Mouse (Mus musculus) stomach, postnatal 0 days (tissue): ENCODE data around the gene Susd3. TPM values are rescaled to one million over a fixed set of nuclear protein-coding genes. Genes with fewer than 3 reads are reported as not detected.

Source experiments
- ATAC-seq: fragments of 200-750 bp; cut with Nextera tagmentation; 2 replicates; pipeline ENCODE4 v1.8.0; 2017; ENCODE audit not compliant: low FRiP score, low TSS enrichment
- DNase-seq: peaks from one replicate; pipeline ENCODE4 v3.0.0-alpha.2; 2016; ENCODE audit warnings: low spot score
- H3K27ac ChIP-seq: fragments of 300-500 bp; sonication (generic); replicated peaks from 2 replicates; pipeline ENCODE4 v1.5.1; 2014; ENCODE audit warnings: mild to moderate bottlenecking, control low read depth
- H3K27me3 ChIP-seq: fragments of 300-500 bp; sonication (generic); 2 replicates; pipeline ENCODE4 v1.6.1; 2014; ENCODE audit warnings: low read length; ENCODE audit not compliant: control insufficient read depth, insufficient read depth
- H3K36me3 ChIP-seq: fragments of 300-500 bp; sonication (generic); 2 replicates; pipeline ENCODE4 v1.6.1; 2014; ENCODE audit warnings: low read length, mixed read lengths; ENCODE audit not compliant: control insufficient read depth, insufficient read depth
- H3K4me1 ChIP-seq: fragments of 300-500 bp; sonication (generic); replicated peaks from 2 replicates; pipeline ENCODE4 v1.6.1; 2014; ENCODE audit warnings: antibody characterized with exemption; ENCODE audit not compliant: control insufficient read depth, insufficient read depth
- H3K4me2 ChIP-seq: fragments of 300-500 bp; sonication (generic); replicated peaks from 2 replicates; pipeline ENCODE4 v1.6.1; 2014; ENCODE audit warnings: low read depth, mild to moderate bottlenecking, control low read depth, moderate library complexity
- H3K4me3 ChIP-seq: fragments of 300-500 bp; sonication (generic); 2 replicates; pipeline ENCODE4 v1.5.1; 2014; ENCODE audit warnings: low read depth, low read length, control low read depth
- H3K9ac ChIP-seq: fragments of 300-500 bp; sonication (generic); 2 replicates; pipeline ENCODE4 v1.6.1; 2014; ENCODE audit warnings: mild to moderate bottlenecking, low read length, control low read depth, mixed read lengths
- H3K9me3 ChIP-seq: fragments of 300-500 bp; sonication (generic); 2 replicates; pipeline ENCODE4 v1.6.1; 2016; ENCODE audit warnings: low read length; ENCODE audit not compliant: control insufficient read depth
- CTCF ChIP-seq: IDR thresholded peaks from 2 replicates; pipeline ENCODE4 v1.5.1; 2016; ENCODE audit warnings: antibody characterized with exemption, low read depth, mild to moderate bottlenecking, moderate library complexity
- EP300 ChIP-seq: optimal IDR thresholded peaks from 2 replicates; pipeline ENCODE3; 2016; ENCODE audit warnings: antibody characterized with exemption
- WGBS: fragments of 180-500 bp; shearing (Covaris S2); extraction: QIAGEN DNeasy Blood & Tissue Kit; methylation state at CpG from one replicate; pipeline ENCODE4 v1.1.7; 2014; 5-methylcytosine and 5-hydroxymethylcytosine counted together
- polyA plus RNA-seq: library from polyadenylated mRNA; unstranded; fragments of >200 nt; fragmentation: Nextera tagmentation; extraction: Ambion mirVana; gene quantifications from 2 replicates; pipeline ENCODE4 v1.2.1, GENCODE M21; 2015

Susd3 gene
- polyA plus RNA-seq, 1 experiment from 2014 or later: 1.2 TPM

DNA sequence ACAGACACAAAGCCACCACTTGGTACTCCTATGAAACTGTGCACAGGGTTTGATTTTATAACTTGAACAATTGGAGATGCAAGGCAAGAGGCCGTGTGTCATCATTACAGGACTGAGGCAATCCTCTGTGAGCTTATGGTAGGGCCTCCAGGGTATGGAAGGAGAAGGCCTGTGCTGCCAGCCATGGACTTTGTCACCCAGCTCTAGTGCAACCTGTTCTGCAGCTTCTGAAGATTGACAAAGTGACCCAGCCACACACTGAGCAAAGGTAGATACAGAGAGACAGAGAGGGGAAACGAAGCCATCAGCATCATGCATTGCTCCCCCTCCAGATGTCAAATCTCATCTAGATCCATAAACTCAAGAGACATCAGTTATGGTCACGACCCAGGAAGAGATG is 38.2 kb upstream of the Susd3 start:
- H3K4me2 ChIP-seq: no peak overlapping the region
- no peaks in the 10 kb centered on the region for H3K27me3 ChIP-seq
- H3K4me1 ChIP-seq: no peaks in the 10 kb centered on the region
- ATAC-seq: peak; percentile 93
- DNase-seq: peak; percentile 82
- H3K27ac ChIP-seq: no peak overlapping the region
- 59% methylated on average over 3 of the region's 3 CpGs for WGBS
- no peaks in the 10 kb centered on the region for H3K36me3 ChIP-seq
- H3K9me3 ChIP-seq: no peaks in the 10 kb centered on the region
- H3K9ac ChIP-seq: no peak overlapping the region
- no peak overlapping the region for H3K4me3 ChIP-seq
- no peak for TF ChIP-seq CTCF
- TF ChIP-seq EP300: no peak

- no peak for TF ChIP-seq CTCF
- TF ChIP-seq EP300: no peak
- Histone ChIP-seq H3K36me3 (no peaks in the 10 kb centered on the region), H3K27me3 (no peaks in the 10 kb centered on the region), H3K4me1 (no peaks in the 10 kb centered on the region), H3K9ac (no peak overlapping the region), H3K4me2 (no peak overlapping the region), H3K4me3 (no peak overlapping the region), H3K9me3 (no peaks in the 10 kb centered on the region), H3K27ac (no peak overlapping the region)
- WGBS: 79% methylated on average over 9 of the region's 9 CpGs
- DNase-seq: no peak
- ATAC-seq: no peak
Measured at GRCm38 (mm10) chr13:49283686-49284085, 35.2 kb upstream of the Susd3 start.

GRCm38 (mm10) chr13:49282168-49282567 is 33.7 kb upstream of the Susd3 start:
- Histone ChIP-seq H3K27me3 (no peaks in the 10 kb centered on the region), H3K9ac (no peak overlapping the region), H3K4me1 (no peaks in the 10 kb centered on the region), H3K27ac (no peak overlapping the region), H3K4me2 (no peak overlapping the region), H3K36me3 (no peaks in the 10 kb centered on the region), H3K9me3 (no peaks in the 10 kb centered on the region), H3K4me3 (no peak overlapping the region)
- DNase-seq (no peak), ATAC-seq (no peak)
- TF ChIP-seq CTCF (no peak), EP300 (no peak)
- 47% methylated on average over 2 of the region's 2 CpGs for WGBS

DNA sequence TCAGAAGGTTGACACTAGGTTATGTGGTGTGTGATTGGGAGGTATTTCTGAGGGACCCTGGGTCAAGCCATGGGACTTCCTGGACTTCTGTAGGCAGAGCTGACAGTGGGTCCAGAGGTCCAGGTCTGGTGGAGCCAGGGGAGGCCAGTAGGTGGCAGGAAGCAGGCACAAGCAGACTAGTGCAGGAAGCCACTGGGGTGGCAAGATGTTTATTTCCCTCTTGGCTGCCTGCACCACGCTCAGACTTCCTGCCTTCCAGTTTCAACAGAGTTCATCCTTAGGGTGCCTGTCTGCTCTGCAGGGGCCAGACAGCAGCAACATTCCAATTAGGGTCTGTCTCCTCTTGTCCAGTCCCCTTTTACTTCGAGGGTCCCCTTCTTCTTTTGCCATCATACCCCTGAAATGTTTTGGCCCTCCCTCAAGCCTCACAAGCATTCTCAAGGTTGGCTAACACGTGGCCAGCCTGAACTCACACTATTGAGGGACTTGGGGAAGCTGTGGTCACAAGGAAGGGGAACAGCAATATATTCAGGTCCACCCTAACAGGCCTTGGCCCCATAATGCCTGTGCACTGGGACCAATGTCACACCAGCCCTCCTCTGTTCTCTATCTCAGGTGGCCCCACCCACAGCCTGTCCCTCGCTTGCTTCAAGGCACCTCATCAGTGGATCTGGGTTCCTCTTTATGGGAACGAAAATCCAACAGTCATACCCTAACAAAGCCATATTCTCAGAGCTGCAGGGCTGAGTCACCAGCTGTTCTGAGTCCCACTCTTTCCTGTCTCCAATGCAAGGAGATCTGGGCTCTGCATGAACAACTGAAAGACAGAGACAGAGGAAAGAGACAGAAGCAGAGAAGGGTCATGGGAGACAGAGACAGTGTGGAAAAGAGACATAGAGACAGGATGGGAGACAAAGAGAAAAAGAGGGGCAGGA is 23.6 kb upstream of the Susd3 start:
- Histone ChIP-seq H3K9ac (no peak overlapping the region), H3K27me3 (no peaks in the 10 kb centered on the region), H3K4me3 (no peak overlapping the region), H3K36me3 (no peaks in the 10 kb centered on the region), H3K27ac (no peak overlapping the region), H3K4me2 (no peak overlapping the region), H3K9me3 (no peaks in the 10 kb centered on the region), H3K4me1 (no peaks in the 10 kb centered on the region)
- TF ChIP-seq CTCF (peak; percentile 58), EP300 (no peak)
- DNase-seq: peak; percentile 46
- 56% methylated on average over 5 of the region's 5 CpGs for WGBS
- peak; percentile 73 for ATAC-seq

DNA sequence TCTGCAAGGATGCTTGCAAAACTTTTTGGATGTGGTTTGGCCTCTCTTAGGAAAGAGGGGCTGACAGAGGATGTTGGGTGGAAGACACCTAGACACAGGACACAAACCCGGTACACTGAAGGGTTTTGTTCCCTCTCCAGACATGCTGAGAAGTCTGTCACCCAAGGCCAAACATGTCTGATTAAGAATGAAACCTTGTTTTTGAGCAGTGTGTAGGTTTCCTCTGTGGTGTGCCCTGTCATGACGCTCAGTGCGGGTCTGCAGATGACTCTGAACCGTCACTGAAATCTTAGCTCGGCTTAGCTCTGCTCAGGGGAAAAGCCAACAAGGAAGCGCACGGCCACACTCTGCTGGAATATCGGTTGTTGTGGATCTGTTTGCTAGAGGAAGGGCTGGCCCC is 22.0 kb upstream of the Susd3 start:
- Histone ChIP-seq H3K4me1 (no peaks in the 10 kb centered on the region), H3K27ac (no peak overlapping the region), H3K9me3 (no peaks in the 10 kb centered on the region), H3K4me2 (no peak overlapping the region), H3K27me3 (no peaks in the 10 kb centered on the region), H3K4me3 (no peak overlapping the region), H3K36me3 (no peaks in the 10 kb centered on the region), H3K9ac (no peak overlapping the region)
- ATAC-seq (no peak), DNase-seq (no peak)
- TF ChIP-seq EP300 (no peak), CTCF (no peak)
- 82% methylated on average over 8 of the region's 8 CpGs for WGBS

DNA sequence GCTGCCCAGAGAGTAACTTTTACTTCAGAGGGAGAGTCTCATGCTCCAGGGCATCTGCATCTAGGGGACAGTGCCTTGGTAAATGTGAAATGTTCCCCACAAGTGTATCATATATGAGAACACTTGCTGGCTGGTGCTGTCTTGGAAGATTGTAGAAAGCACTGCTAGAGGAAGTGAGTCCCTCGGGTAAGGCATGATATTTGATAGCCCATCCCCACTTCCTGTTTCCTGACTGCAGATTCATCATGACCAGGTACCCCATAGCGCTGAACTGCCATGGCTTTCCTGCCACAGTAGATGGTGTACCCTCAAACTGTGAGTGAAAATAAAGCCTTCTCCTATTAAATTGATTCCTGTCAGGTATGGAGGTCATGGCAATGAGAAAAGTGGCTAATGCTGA is 19.1 kb upstream of the Susd3 start:
- DNase-seq (no peak), ATAC-seq (no peak)
- H3K9ac ChIP-seq: no peak overlapping the region
- no peak overlapping the region for H3K27ac ChIP-seq
- H3K36me3 ChIP-seq: no peaks in the 10 kb centered on the region
- H3K9me3 ChIP-seq: no peaks in the 10 kb centered on the region
- TF ChIP-seq CTCF (no peak), EP300 (no peak)
- 40% methylated on average over 2 of the region's 2 CpGs for WGBS
- no peaks in the 10 kb centered on the region for H3K27me3 ChIP-seq
- H3K4me1 ChIP-seq: no peaks in the 10 kb centered on the region
- no peak overlapping the region for H3K4me3 ChIP-seq
- no peak overlapping the region for H3K4me2 ChIP-seq
